ENCODE assay signal across 7 mouse cellular contexts in genomic region chr15:89195261-89195681, GRCm38 (mm10). TPM values are rescaled to one million over a fixed set of nuclear protein-coding genes. Genes with fewer than 3 reads are reported as not detected.
DNase-seq lines count a peak whose midpoint lies in the region; ATAC-seq and TF ChIP-seq lines count a peak whose summit lies in the region.

No protein-coding gene starts in this region.

- no peaks in the 10 kb centered on the region for H3K9me3 ChIP-seq in megakaryocyte, embryonic 14.5 days
- H3K9me3 ChIP-seq in embryonic facial prominence, embryonic 12.5 days = no peaks in the 10 kb centered on the region
- H3K9me3 ChIP-seq in intestine, embryonic 14.5 days (ENCODE audit: control insufficient read depth, low read length) = no peaks in the 10 kb centered on the region
- no peaks in the 10 kb centered on the region for H3K9me3 ChIP-seq in midbrain, postnatal 0 days (ENCODE audit: low read length)

- no peak for ATAC-seq in megakaryocyte, adult 5-6 weeks (ENCODE audit: poor library complexity, severe bottlenecking)
- 0 out of 2 replicates have a peak, but pooled peaks have one; percentile 0 for ATAC-seq in embryonic facial prominence, embryonic 12.5 days (ENCODE audit: insufficient number of reproducible peaks, insufficient read depth, low FRiP score, low TSS enrichment)
- ATAC-seq in intestine, embryonic 14.5 days (replicated peaks; ENCODE audit: low FRiP score, low TSS enrichment, low read depth) = 0 out of 2 replicates have a peak, but pooled peaks have one; percentile 0
- ATAC-seq in midbrain, postnatal 0 days (ENCODE audit: low FRiP score) = no peak

- H3K4me1 ChIP-seq in megakaryocyte, embryonic 14.5 days = peaks cover 31% of the 10 kb centered on the region
- peaks cover 13% of the 10 kb centered on the region for H3K4me1 ChIP-seq in embryonic facial prominence, embryonic 12.5 days
- H3K4me1 ChIP-seq in intestine, embryonic 14.5 days (replicated peaks; ENCODE audit: control insufficient read depth, insufficient read depth, low read length) = peaks cover 12% of the 10 kb centered on the region
- H3K4me1 ChIP-seq in midbrain, postnatal 0 days (ENCODE audit: insufficient read depth, low read length) = no peaks in the 10 kb centered on the region; the same call in 1 of the 2 replicates

- peak overlapping the region; percentile 99 for H3K4me3 ChIP-seq in megakaryocyte, embryonic 14.5 days (replicated peaks)
- peak overlapping the region; percentile 76 for H3K4me3 ChIP-seq in embryonic facial prominence, embryonic 12.5 days
- H3K4me3 ChIP-seq in intestine, embryonic 14.5 days (ENCODE audit: low read depth, low read length) = peak overlapping the region; percentile 86
- H3K4me3 ChIP-seq in midbrain, postnatal 0 days (ENCODE audit: low read depth, low read length) = peak overlapping the region; percentile 81

- WGBS in embryonic facial prominence, embryonic 12.5 days = 16% methylated on average over 6 of the region's 6 CpGs
- 51% methylated on average over 6 of the region's 6 CpGs for WGBS in intestine, embryonic 14.5 days
- 19% methylated on average over 6 of the region's 6 CpGs for WGBS in midbrain, postnatal 0 days

- peak overlapping the region; percentile 64 for H3K4me2 ChIP-seq in embryonic facial prominence, embryonic 12.5 days (replicated peaks)
- peak overlapping the region; percentile 70 for H3K4me2 ChIP-seq in intestine, embryonic 14.5 days (ENCODE audit: low read length)
- peak overlapping the region; percentile 52 for H3K4me2 ChIP-seq in midbrain, postnatal 0 days (ENCODE audit: low read depth, low read length, poor library complexity, severe bottlenecking)

- TF ChIP-seq CTCF in midbrain, postnatal 0 days (IDR thresholded peaks at IDR 0.05) = no peak

- H3K27me3 ChIP-seq in megakaryocyte, embryonic 14.5 days (replicated peaks) = no peaks in the 10 kb centered on the region
- H3K27me3 ChIP-seq in embryonic facial prominence, embryonic 12.5 days = no peaks in the 10 kb centered on the region
- no peaks in the 10 kb centered on the region for H3K27me3 ChIP-seq in intestine, embryonic 14.5 days (replicated peaks; ENCODE audit: control insufficient read depth, insufficient read depth, low read length)
- H3K27me3 ChIP-seq in midbrain, postnatal 0 days (ENCODE audit: insufficient read depth, low read length) = no peaks in the 10 kb centered on the region

- peaks cover 4% of the 10 kb centered on the region for H3K36me3 ChIP-seq in megakaryocyte, embryonic 14.5 days (replicated peaks; ENCODE audit: low read length)
- peaks cover 3% of the 10 kb centered on the region; the same call in 1 of the 2 replicates for H3K36me3 ChIP-seq in embryonic facial prominence, embryonic 12.5 days
- H3K36me3 ChIP-seq in intestine, embryonic 14.5 days (ENCODE audit: control insufficient read depth, insufficient read depth, low read length) = no peaks in the 10 kb centered on the region
- H3K36me3 ChIP-seq in midbrain, postnatal 0 days (ENCODE audit: insufficient read depth, low read length) = peaks cover 13% of the 10 kb centered on the region

- peak overlapping the region; percentile 97 for H3K27ac ChIP-seq in embryonic facial prominence, embryonic 12.5 days
- peak overlapping the region; percentile 98 for H3K27ac ChIP-seq in intestine, embryonic 14.5 days (ENCODE audit: low read depth)
- H3K27ac ChIP-seq in midbrain, postnatal 0 days (ENCODE audit: low read depth, low read length) = peak overlapping the region; percentile 98

- peak overlapping the region; percentile 78 for H3K9ac ChIP-seq in embryonic facial prominence, embryonic 12.5 days
- H3K9ac ChIP-seq in intestine, embryonic 14.5 days (ENCODE audit: low read length) = peak overlapping the region; percentile 97
- H3K9ac ChIP-seq in midbrain, postnatal 0 days (replicated peaks; ENCODE audit: low read length, poor library complexity, severe bottlenecking) = peak overlapping the region; percentile 98

- DNase-seq in intestine, embryonic 14.5 days (ENCODE audit: low spot score) = no peak
- DNase-seq in midbrain, postnatal 0 days (ENCODE audit: low spot score) = peak; percentile 33
- DNase-seq in adrenal gland, adult 8-10 months = no peak
- no peak for DNase-seq in right cerebral cortex, postnatal 25 days

RNA-seq across cellular contexts. Expression of gene Dennd6b, which starts 1.0 kb away (rescaled TPM):
- 3.6 and 10.0 TPM in 2 replicates for polyA plus RNA-seq in megakaryocyte, embryonic 14.5 days (2012; ENCODE audit: insufficient read depth, low replicate concordance)
- total RNA-seq in megakaryocyte, adult 5-6 weeks (2015) = 0.71 and 1.4 TPM in 2 replicates
- total RNA-seq in megakaryocyte, adult 5-6 weeks (2017) = 0.59 and 0.89 TPM in 2 replicates
- polyA plus RNA-seq in embryonic facial prominence, embryonic 12.5 days (2016; fragmentation: Nextera tagmentation; extraction: Ambion mirVana) = 30.2 and 30.3 TPM in 2 replicates
- polyA plus RNA-seq in intestine, embryonic 14.5 days (2014; fragmentation: Nextera tagmentation; extraction: Ambion mirVana) = 13.9 and 16.2 TPM in 2 replicates
- 98.8 and 115 TPM in 2 replicates for total RNA-seq in midbrain, postnatal 0 days (2014; rRNA removed)
- polyA plus RNA-seq in midbrain, postnatal 0 days (2015; fragmentation: Nextera tagmentation; extraction: Ambion mirVana) = 88.2 and 88.3 TPM in 2 replicates
- 10 to 100 TPM in 1 of 4 experiments, 1 to 10 TPM in 3; 6.9 to 13.2 (median 8.9) TPM for total RNA-seq in adrenal gland, adult 8-10 months (2022)

RNA-seq across cellular contexts. Expression of gene Plxnb2, which starts 14.7 kb away (rescaled TPM):
- 71.6 and 100 TPM in 2 replicates for polyA plus RNA-seq in megakaryocyte, embryonic 14.5 days (2012; ENCODE audit: insufficient read depth, low replicate concordance)
- 95.9 and 101 TPM in 2 replicates for total RNA-seq in megakaryocyte, adult 5-6 weeks (2015)
- total RNA-seq in megakaryocyte, adult 5-6 weeks (2017) = 111 and 118 TPM in 2 replicates
- 169 and 182 TPM in 2 replicates for polyA plus RNA-seq in embryonic facial prominence, embryonic 12.5 days (2016; fragmentation: Nextera tagmentation; extraction: Ambion mirVana)
- polyA plus RNA-seq in intestine, embryonic 14.5 days (2014; fragmentation: Nextera tagmentation; extraction: Ambion mirVana) = 149 and 150 TPM in 2 replicates
- 153 and 199 TPM in 2 replicates for total RNA-seq in midbrain, postnatal 0 days (2014; rRNA removed)
- 46.8 and 50.4 TPM in 2 replicates for polyA plus RNA-seq in midbrain, postnatal 0 days (2015; fragmentation: Nextera tagmentation; extraction: Ambion mirVana)
- total RNA-seq in adrenal gland, adult 8-10 months (2022) = 100 to 1,000 TPM; 153 to 177 (median 157) TPM

RNA-seq across cellular contexts. Expression of gene Ppp6r2, which starts 16.1 kb away (rescaled TPM):
- polyA plus RNA-seq in megakaryocyte, embryonic 14.5 days (2012; ENCODE audit: insufficient read depth, low replicate concordance) = 20.7 and 31.2 TPM in 2 replicates
- 10.5 and 13.1 TPM in 2 replicates for total RNA-seq in megakaryocyte, adult 5-6 weeks (2015)
- 11.6 and 12.4 TPM in 2 replicates for total RNA-seq in megakaryocyte, adult 5-6 weeks (2017)
- polyA plus RNA-seq in embryonic facial prominence, embryonic 12.5 days (2016; fragmentation: Nextera tagmentation; extraction: Ambion mirVana) = 38.9 and 41.9 TPM in 2 replicates
- 26.9 and 29.6 TPM in 2 replicates for polyA plus RNA-seq in intestine, embryonic 14.5 days (2014; fragmentation: Nextera tagmentation; extraction: Ambion mirVana)
- total RNA-seq in midbrain, postnatal 0 days (2014; rRNA removed) = 225 and 315 TPM in 2 replicates
- 76.5 and 87.1 TPM in 2 replicates for polyA plus RNA-seq in midbrain, postnatal 0 days (2015; fragmentation: Nextera tagmentation; extraction: Ambion mirVana)
- total RNA-seq in adrenal gland, adult 8-10 months (2022) = 10 to 100 TPM; 46.8 to 89.2 (median 66.8) TPM

RNA-seq across cellular contexts. Expression of gene Mapk11, which starts 45.8 kb away (rescaled TPM):
- polyA plus RNA-seq in megakaryocyte, embryonic 14.5 days (2012; ENCODE audit: insufficient read depth, low replicate concordance) = 0.29 TPM in 1 of 2 replicates, not detected in the other
- total RNA-seq in megakaryocyte, adult 5-6 weeks (2015) = 0.40 and 0.43 TPM in 2 replicates
- total RNA-seq in megakaryocyte, adult 5-6 weeks (2017) = 0.24 and 0.51 TPM in 2 replicates
- 14.0 and 16.4 TPM in 2 replicates for polyA plus RNA-seq in embryonic facial prominence, embryonic 12.5 days (2016; fragmentation: Nextera tagmentation; extraction: Ambion mirVana)
- polyA plus RNA-seq in intestine, embryonic 14.5 days (2014; fragmentation: Nextera tagmentation; extraction: Ambion mirVana) = 7.4 and 7.8 TPM in 2 replicates
- total RNA-seq in midbrain, postnatal 0 days (2014; rRNA removed) = 26.9 and 34.8 TPM in 2 replicates
- polyA plus RNA-seq in midbrain, postnatal 0 days (2015; fragmentation: Nextera tagmentation; extraction: Ambion mirVana) = 18.9 and 19.3 TPM in 2 replicates
- total RNA-seq in adrenal gland, adult 8-10 months (2022) = 1 to 10 TPM; 4.6 to 7.7 (median 6.3) TPM

RNA-seq across cellular contexts. Expression of gene Mapk12, which starts 54.8 kb away (rescaled TPM):
- polyA plus RNA-seq in megakaryocyte, embryonic 14.5 days (2012; ENCODE audit: insufficient read depth, low replicate concordance) = not detected in 2 replicates
- total RNA-seq in megakaryocyte, adult 5-6 weeks (2015) = 0.64 and 0.65 TPM in 2 replicates
- total RNA-seq in megakaryocyte, adult 5-6 weeks (2017) = not detected in 2 replicates
- 7.5 and 7.6 TPM in 2 replicates for polyA plus RNA-seq in embryonic facial prominence, embryonic 12.5 days (2016; fragmentation: Nextera tagmentation; extraction: Ambion mirVana)
- 4.5 and 5.1 TPM in 2 replicates for polyA plus RNA-seq in intestine, embryonic 14.5 days (2014; fragmentation: Nextera tagmentation; extraction: Ambion mirVana)
- 1.5 and 4.7 TPM in 2 replicates for total RNA-seq in midbrain, postnatal 0 days (2014; rRNA removed)
- 2.0 and 3.2 TPM in 2 replicates for polyA plus RNA-seq in midbrain, postnatal 0 days (2015; fragmentation: Nextera tagmentation; extraction: Ambion mirVana)
- 10 to 100 TPM; 10.5 to 22.7 (median 14.3) TPM for total RNA-seq in adrenal gland, adult 8-10 months (2022)

Comparison
In these comparisons a context has a peak if more than half of its experiments do, and no peak if none do; other contexts are left out.
1. ATAC-seq: peak in embryonic facial prominence, embryonic 12.5 days (single experiment) and intestine, embryonic 14.5 days (single experiment); none in megakaryocyte, adult 5-6 weeks (single experiment) and midbrain, postnatal 0 days (single experiment).
2. Peak in every context shown above with its lines, with median percentiles within 50 percentile points of each other: H3K4me3 ChIP-seq, H3K27ac ChIP-seq, H3K4me2 ChIP-seq and H3K9ac ChIP-seq.